Mouse (Mus musculus) cortical plate, adult 2 months (tissue): ENCODE measurements around the gene Mpo.

Source experiments
- CTCF ChIP-seq: fragments of 200-500 bp; IDR thresholded peaks from 2 replicates; pipeline ENCODE4 v1.5.1; 2011; ENCODE audit warnings: mild to moderate bottlenecking, control low read depth, low read length; ENCODE audit not compliant: insufficient read depth; ENCODE audit errors: extremely low read depth
- POLR2A ChIP-seq: fragments of 200-500 bp; IDR thresholded peaks from 2 replicates; pipeline ENCODE4 v1.6.1; 2011; ENCODE audit warnings: mild to moderate bottlenecking, low read length, control low read depth; ENCODE audit not compliant: insufficient read depth; ENCODE audit errors: extremely low read depth

GRCm38 (mm10) chr11:87758957-87759608, 34.3 kb upstream of the Mpo start:
- TF ChIP-seq CTCF (no peak), POLR2A (no peak)
